Mouse (Mus musculus) hindbrain, embryonic 14.5 days (tissue): ENCODE measurements around the gene Poll. TPM values are rescaled to one million over a fixed set of nuclear protein-coding genes. Genes with fewer than 3 reads are reported as not detected.

ENCODE experiments used
- ATAC-seq: fragments of 200-750 bp; cut with Nextera tagmentation; 2 replicates; pipeline ENCODE4 v1.8.0; 2017; ENCODE audit warnings: moderate number of reproducible peaks, mild to moderate bottlenecking, moderate TSS enrichment, moderate library complexity; ENCODE audit not compliant: low FRiP score
- DNase-seq: peaks from one replicate; pipeline ENCODE4 v3.0.0-alpha.2; 2015; ENCODE audit warnings: low spot score
- H3K27ac ChIP-seq: fragments of 300-500 bp; sonication (generic); 2 replicates; pipeline ENCODE4 v1.5.1; 2014; ENCODE audit warnings: mild to moderate bottlenecking, moderate library complexity
- H3K27me3 ChIP-seq: fragments of 300-500 bp; sonication (generic); 2 replicates; pipeline ENCODE4 v1.6.1; 2014; ENCODE audit warnings: mild to moderate bottlenecking, low read length, mixed read lengths; ENCODE audit not compliant: control insufficient read depth, insufficient read depth
- H3K36me3 ChIP-seq: fragments of 300-500 bp; sonication (generic); replicated peaks from 2 replicates; pipeline ENCODE4 v1.6.1; 2014; ENCODE audit not compliant: control insufficient read depth, insufficient read depth
- H3K4me1 ChIP-seq: fragments of 300-500 bp; sonication (generic); replicated peaks from 2 replicates; pipeline ENCODE4 v1.6.1; 2014; ENCODE audit warnings: antibody characterized with exemption, low read length, mixed read lengths; ENCODE audit not compliant: control insufficient read depth, insufficient read depth
- H3K4me2 ChIP-seq: fragments of 300-500 bp; sonication (generic); replicated peaks from 2 replicates; pipeline ENCODE4 v1.6.1; 2014; ENCODE audit warnings: mild to moderate bottlenecking, moderate library complexity
- H3K4me3 ChIP-seq: fragments of 300-500 bp; sonication (generic); replicated peaks from 2 replicates; pipeline ENCODE4 v1.5.1; 2014; ENCODE audit warnings: mild to moderate bottlenecking, low read length
- H3K9ac ChIP-seq: fragments of 300-500 bp; sonication (generic); 2 replicates; pipeline ENCODE4 v1.6.1; 2014
- H3K9me3 ChIP-seq: fragments of 300-500 bp; sonication (generic); 2 replicates; pipeline ENCODE4 v1.6.1; 2016; ENCODE audit warnings: low read length; ENCODE audit not compliant: control insufficient read depth
- WGBS: fragments of 180-500 bp; shearing (Covaris S2); extraction: QIAGEN DNeasy Blood & Tissue Kit; methylation state at CpG from one replicate; pipeline ENCODE4 v1.1.7; 2014; 5-methylcytosine and 5-hydroxymethylcytosine counted together
- polyA plus RNA-seq: library from polyadenylated mRNA; unstranded; fragments of >200 nt; fragmentation: Nextera tagmentation; extraction: Ambion mirVana; gene quantifications from 2 replicates; pipeline ENCODE4 v1.2.1, GENCODE M21; 2014

Poll gene
- polyA plus RNA-seq, 1 experiment from 2014 or later, result 12.3 TPM

GRCm38 (mm10) chr19:45594079-45594478 is 33.7 kb upstream of the Poll start:
- WGBS, result 91% methylated on average over 7 of the region's 7 CpGs
- no peaks in the 10 kb centered on the region for H3K9me3 ChIP-seq
- no peak for ATAC-seq
- H3K9ac ChIP-seq, result no peak overlapping the region
- no peak overlapping the region for H3K4me3 ChIP-seq
- no peak for DNase-seq
- H3K4me1 ChIP-seq, result no peaks in the 10 kb centered on the region; the same call in 1 of the 2 replicates
- peaks cover 36% of the 10 kb centered on the region for H3K27me3 ChIP-seq
- no peak overlapping the region for H3K27ac ChIP-seq
- 0 out of 2 replicates have a peak, but pooled peaks cover 3% of the 10 kb centered on the region for H3K36me3 ChIP-seq
- H3K4me2 ChIP-seq, result no peak overlapping the region

GRCm38 (mm10) chr19:45592916-45593315 is 32.6 kb upstream of the Poll start:
- no peaks in the 10 kb centered on the region for H3K9me3 ChIP-seq
- H3K27me3 ChIP-seq, result peaks cover 25% of the 10 kb centered on the region; the same call in 1 of the 2 replicates
- DNase-seq, result no peak
- no peaks in the 10 kb centered on the region; the same call in 1 of the 2 replicates for H3K4me1 ChIP-seq
- no peak for ATAC-seq
- H3K4me3 ChIP-seq, result no peak overlapping the region
- H3K27ac ChIP-seq, result no peak overlapping the region
- 0 out of 2 replicates have a peak, but pooled peaks cover 3% of the 10 kb centered on the region for H3K36me3 ChIP-seq
- no peak overlapping the region for H3K4me2 ChIP-seq
- H3K9ac ChIP-seq, result no peak overlapping the region
- WGBS, result 87% methylated on average over 9 of the region's 9 CpGs

DNA sequence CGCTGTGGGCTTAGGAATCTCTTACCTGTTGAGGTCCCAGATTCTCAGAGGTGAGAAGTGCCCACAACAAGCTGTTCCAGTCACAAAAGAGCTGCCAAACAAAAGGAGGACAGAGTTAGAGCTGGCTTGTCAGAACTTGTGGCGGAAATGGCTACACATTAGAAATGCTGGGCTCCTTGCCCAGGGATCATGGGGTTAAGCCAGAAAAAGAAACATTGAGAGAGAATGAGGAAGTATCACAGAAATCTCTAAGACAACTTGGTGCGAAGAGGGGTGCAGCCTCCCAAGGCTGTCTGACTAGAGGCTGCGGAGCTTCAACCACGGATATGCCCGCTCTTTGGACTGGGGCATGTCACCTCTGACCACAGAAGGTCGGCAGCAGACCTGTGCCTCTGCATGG is 31.4 kb upstream of the Poll start:
- DNase-seq (no peak), ATAC-seq (no peak)
- H3K4me2 ChIP-seq, result no peak overlapping the region
- no peak overlapping the region for H3K4me3 ChIP-seq
- no peak overlapping the region for H3K27ac ChIP-seq
- H3K9ac ChIP-seq, result no peak overlapping the region
- 88% methylated on average over 7 of the region's 7 CpGs for WGBS
- 0 out of 2 replicates have a peak, but pooled peaks cover 3% of the 10 kb centered on the region for H3K36me3 ChIP-seq
- peaks cover 24% of the 10 kb centered on the region; the same call in 1 of the 2 replicates for H3K27me3 ChIP-seq
- H3K9me3 ChIP-seq, result no peaks in the 10 kb centered on the region
- no peaks in the 10 kb centered on the region; the same call in 1 of the 2 replicates for H3K4me1 ChIP-seq

GRCm38 (mm10) chr19:45589761-45590160 is 29.4 kb upstream of the Poll start:
- WGBS, result 83% methylated on average over 6 of the region's 6 CpGs
- H3K27me3 ChIP-seq, result peaks cover 17% of the 10 kb centered on the region; the same call in 1 of the 2 replicates
- ATAC-seq, result no peak

DNA sequence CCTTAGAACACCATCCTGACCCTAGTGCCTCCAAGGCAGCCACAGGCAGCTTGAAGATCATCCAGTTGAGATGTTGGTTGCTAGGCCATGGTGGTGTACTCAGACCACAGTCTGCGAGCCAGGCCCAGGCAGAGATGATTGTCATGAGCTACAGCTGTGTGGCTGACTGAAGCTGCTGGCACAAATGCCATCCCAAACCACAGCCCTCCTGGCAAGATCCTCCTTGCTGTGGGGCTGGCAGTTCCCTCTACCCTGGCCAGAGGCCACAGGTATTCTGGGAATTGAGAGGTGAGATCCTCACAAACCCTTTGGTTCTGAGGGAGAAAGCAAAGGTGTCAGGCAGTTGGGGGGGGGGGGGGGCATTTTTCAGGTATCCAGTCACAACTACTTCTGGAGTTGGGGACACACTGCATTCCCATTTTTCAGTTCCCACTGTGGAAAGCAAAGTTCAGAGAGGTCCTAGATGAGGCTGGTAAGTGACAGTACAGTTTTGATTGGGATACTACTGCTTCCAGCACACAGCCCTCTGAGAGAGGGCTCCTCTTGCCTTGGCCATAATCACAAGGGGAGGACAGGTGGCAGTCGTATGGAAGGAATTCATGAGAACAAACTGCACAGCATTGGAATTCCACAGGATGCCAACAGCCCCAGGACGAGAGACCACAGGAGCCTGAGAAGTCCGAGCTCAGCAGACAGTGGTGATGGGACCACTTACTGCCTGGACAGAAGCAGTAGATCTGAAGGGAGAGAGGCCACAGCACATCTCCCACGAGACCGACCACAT is 27.4 kb upstream of the Poll start:
- DNase-seq, result no peak
- Histone ChIP-seq H3K36me3 (0 out of 2 replicates have a peak, but pooled peaks cover 3% of the 10 kb centered on the region), H3K27ac (no peak overlapping the region), H3K4me3 (no peak overlapping the region), H3K4me1 (no peaks in the 10 kb centered on the region), H3K9ac (no peak overlapping the region), H3K4me2 (no peak overlapping the region), H3K9me3 (no peaks in the 10 kb centered on the region), H3K27me3 (peaks cover 8% of the 10 kb centered on the region; the same call in 1 of the 2 replicates)
- no peak for ATAC-seq
- 91% methylated on average over 6 of the region's 6 CpGs for WGBS

More at GRCm38 (mm10) chr19:45589761-45590160, 29.4 kb upstream of the Poll start:
- no peak for DNase-seq
- Histone ChIP-seq H3K9me3 (no peaks in the 10 kb centered on the region), H3K4me2 (no peak overlapping the region), H3K36me3 (0 out of 2 replicates have a peak, but pooled peaks cover 3% of the 10 kb centered on the region), H3K4me1 (no peaks in the 10 kb centered on the region), H3K27ac (no peak overlapping the region), H3K4me3 (no peak overlapping the region), H3K9ac (no peak overlapping the region)

- ATAC-seq (no peak), DNase-seq (no peak)
- WGBS, result 74% methylated on average over 3 of the region's 3 CpGs
These were observed 26.5 kb upstream of the Poll start for GRCm38 (mm10) chr19:45586850-45587249.

GRCm38 (mm10) chr19:45584856-45585620 is 24.7 kb upstream of the Poll start:
- H3K9me3 ChIP-seq, result no peaks in the 10 kb centered on the region
- no peaks in the 10 kb centered on the region for H3K27me3 ChIP-seq
- DNase-seq (no peak), ATAC-seq (no peak)
- H3K4me3 ChIP-seq, result no peak overlapping the region
- no peak overlapping the region for H3K9ac ChIP-seq
- no peaks in the 10 kb centered on the region for H3K36me3 ChIP-seq
- no peak overlapping the region for H3K27ac ChIP-seq
- WGBS, result 75% methylated on average over 9 of the region's 9 CpGs
- H3K4me2 ChIP-seq, result no peak overlapping the region
- peaks cover 11% of the 10 kb centered on the region for H3K4me1 ChIP-seq

More at GRCm38 (mm10) chr19:45586850-45587249, 26.5 kb upstream of the Poll start:
- H3K27ac ChIP-seq, result no peak overlapping the region
- H3K27me3 ChIP-seq, result peaks cover 5% of the 10 kb centered on the region; the same call in 1 of the 2 replicates
- H3K9ac ChIP-seq, result no peak overlapping the region
- H3K4me1 ChIP-seq, result peaks cover 7% of the 10 kb centered on the region
- no peak overlapping the region for H3K4me3 ChIP-seq
- H3K9me3 ChIP-seq, result no peaks in the 10 kb centered on the region
- 0 out of 2 replicates have a peak, but pooled peaks cover 3% of the 10 kb centered on the region for H3K36me3 ChIP-seq
- H3K4me2 ChIP-seq, result no peak overlapping the region

GRCm38 (mm10) chr19:45583136-45583535 is 22.8 kb upstream of the Poll start:
- ATAC-seq (no peak), DNase-seq (no peak)
- Histone ChIP-seq H3K4me3 (no peak overlapping the region), H3K27ac (no peak overlapping the region), H3K4me2 (no peak overlapping the region), H3K36me3 (peaks cover 10% of the 10 kb centered on the region), H3K9me3 (no peaks in the 10 kb centered on the region), H3K9ac (no peak overlapping the region), H3K4me1 (peaks cover 11% of the 10 kb centered on the region), H3K27me3 (no peaks in the 10 kb centered on the region)
- WGBS, result 87% methylated on average over 6 of the region's 6 CpGs

- Histone ChIP-seq H3K27ac (no peak overlapping the region), H3K9ac (no peak overlapping the region), H3K4me1 (peaks cover 11% of the 10 kb centered on the region), H3K9me3 (no peaks in the 10 kb centered on the region), H3K4me3 (no peak overlapping the region), H3K36me3 (peaks cover 20% of the 10 kb centered on the region), H3K27me3 (no peaks in the 10 kb centered on the region), H3K4me2 (no peak overlapping the region)
- DNase-seq, result no peak
- ATAC-seq, result no peak; the same call in 1 of the 2 replicates
- WGBS, result 11% methylated on average over 8 of the region's 8 CpGs
These were observed 21.8 kb upstream of the Poll start for GRCm38 (mm10) chr19:45582161-45582560.
